Mouse (Mus musculus): ENCODE measurements at regions not wholly inside any gene's neighbourhood (a gene's known extent, or its start where the extent isn't known, plus 50 kb on each side); places are given as distances from the start of the nearest gene placed in this dataset.

DNA sequence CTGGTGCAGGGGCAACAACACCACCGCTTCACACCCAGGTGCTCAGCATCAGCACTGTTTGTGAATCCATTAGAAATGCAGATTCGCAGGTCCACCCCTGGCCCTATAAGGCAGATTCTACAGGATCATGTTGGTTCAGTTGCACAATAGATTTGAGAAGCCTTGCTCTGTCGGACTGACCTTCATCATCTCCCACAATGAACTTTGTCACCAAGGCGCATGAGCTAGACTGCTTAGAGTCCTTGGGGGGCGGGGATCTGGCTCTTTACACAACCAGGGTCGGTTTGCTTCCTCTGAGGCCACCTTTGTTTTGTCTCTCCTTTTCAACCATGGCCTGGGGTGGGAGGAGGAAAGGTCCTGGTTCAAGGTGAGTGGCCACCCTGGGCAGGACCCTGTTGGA, 209.7 kb downstream of the Igsf11 start:
- no peak for DNase-seq

DNA sequence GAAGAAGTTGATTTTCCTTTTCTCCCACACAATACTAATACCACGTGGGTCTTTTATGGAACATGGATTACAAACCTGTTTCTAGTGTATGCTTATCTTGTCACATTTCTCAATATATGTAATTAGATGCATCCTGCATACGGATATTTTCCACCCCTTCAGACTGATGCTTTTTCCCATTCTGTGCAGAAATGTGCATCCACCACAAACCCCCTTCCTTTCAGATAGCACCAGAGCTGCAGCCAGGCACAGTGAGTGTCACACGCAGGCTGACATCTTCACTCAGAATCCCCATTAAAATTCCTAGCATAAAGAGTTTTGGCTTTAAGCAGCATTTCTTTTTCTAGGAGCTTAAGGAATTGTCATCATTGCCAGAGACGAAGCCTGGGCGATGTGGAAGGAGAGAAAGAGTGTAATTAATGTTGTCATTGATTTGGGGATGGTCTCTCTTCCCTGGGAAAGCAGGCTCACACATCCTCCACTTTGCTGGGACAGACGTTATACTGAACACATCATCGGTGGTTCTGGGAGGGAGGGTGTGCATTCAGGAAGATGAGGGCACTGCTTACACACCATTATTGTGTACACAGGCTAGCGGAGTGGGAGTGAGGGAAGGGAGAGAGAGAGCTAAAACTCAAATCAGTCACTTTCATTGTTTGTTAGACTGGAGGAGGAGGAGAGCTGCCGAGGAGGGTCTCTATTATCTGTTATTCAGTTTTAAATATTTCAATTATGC, 211.1 kb downstream of the Igsf11 start:
- DNase-seq, result no peak

DNA sequence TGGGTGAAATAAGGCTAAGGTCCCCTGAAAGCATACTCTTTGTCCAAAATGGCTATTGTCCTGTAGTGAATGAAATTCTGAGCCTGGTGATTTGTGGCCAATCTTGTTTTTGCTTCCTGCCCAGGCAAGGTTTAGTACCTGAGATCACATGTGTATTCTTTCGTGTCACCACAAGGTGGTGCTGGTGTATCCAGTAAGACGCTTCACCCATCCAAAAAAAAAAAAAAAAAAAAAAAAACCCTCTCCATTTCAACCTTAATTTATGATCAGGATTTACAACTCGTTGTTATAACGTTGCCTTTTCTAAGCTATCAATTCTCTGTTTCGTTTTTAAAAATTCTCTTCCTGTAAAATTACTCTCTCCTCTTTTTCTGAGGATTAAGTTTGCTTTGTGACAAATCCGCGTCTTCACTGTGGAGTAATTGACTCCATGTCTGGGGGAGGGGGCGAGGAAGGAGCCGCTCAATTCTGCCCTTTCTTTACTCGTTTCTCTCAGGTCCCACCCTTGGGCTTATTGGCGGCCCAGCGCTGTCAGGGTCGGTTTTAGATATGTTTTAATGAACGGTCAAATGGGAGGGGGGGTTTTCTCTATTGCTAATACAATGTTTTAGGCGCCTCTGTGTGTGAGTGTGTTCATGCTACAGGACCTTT, 217.0 kb downstream of the Igsf11 start:
- peak; percentile 42 for DNase-seq

DNA sequence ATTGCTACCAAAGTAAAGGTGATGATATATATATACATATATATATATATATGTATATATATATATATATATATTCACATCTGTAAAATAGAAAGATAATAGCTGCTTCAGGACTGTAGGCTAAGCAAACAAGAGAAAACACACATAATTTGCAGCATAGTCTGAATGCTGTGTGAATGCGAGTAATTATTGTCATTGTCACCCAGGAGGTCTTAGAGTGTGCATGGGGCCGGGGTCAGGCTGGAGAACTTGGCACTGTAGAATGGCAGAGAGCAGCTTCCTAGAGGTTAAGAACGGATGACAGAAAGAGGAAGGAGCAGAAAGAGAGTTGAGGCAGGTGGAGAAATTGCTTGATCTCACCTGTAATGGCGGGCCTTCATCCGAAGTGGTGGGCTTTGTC, 217.6 kb downstream of the Igsf11 start:
- no peak for DNase-seq

DNA sequence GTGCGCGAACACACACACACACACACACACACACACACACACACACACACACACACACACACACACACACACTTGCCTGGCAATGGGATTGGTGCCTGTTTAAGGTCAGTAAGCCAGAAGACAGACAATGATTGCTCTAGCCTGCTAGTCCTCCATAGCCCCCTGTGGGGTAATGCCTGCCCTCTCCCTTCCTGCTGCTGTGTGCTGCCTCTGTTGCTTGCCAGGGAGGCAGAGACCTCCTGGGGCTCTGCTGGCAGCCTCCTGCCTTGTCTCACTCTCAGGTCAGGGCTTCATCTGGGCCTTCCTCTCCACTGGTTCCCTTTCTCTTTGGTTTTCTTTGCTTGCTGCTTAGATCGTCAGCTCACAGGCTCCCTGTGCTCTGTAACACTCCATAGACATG, 225.6 kb downstream of the Igsf11 start:
- no peak for DNase-seq

DNA sequence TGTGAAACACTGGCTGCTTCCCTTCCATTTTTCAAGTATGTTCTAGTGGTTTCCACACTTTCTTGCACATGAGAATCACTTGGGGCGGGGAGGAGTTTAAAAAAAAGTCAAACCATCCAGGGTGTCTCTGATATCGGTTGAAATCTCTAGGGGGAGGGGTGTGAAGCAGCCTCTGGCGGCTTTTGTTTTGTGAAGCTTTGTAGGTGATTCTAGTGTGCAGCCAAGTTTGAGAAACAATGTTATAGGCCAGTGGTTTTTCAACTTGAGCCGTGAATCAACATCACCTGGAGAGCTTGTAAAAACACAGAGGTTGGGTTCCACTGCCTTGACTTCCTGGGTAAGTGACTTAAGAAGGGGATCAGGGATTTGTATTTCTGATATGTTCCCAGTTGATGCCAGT, 227.3 kb downstream of the Igsf11 start:
- DNase-seq, result no peak

DNA sequence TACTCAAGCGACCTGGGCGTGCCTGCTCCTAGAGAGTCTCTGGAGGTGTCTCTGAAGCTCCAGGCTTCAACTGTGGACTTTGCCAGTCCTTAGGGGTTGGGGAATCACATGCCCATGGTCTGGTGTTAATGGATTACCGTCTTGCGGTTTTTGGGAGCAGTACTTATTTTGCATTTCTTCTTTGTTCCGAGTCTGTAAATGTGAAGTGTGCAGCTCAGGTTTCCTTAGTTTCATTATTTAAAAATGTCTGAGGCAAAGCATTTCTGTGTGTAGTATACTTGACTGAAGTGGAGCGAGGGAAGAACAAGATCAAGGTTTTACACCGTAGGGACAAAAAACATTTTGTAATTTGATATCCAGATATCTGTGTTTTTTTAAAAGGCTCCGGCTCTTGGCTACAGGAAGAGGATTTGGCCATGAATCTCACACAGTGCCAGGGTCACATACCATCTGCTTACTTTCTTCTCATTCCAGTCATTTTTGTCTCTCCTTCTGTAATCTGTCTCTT, 231.0 kb downstream of the Igsf11 start:
- DNase-seq, result no peak

DNA sequence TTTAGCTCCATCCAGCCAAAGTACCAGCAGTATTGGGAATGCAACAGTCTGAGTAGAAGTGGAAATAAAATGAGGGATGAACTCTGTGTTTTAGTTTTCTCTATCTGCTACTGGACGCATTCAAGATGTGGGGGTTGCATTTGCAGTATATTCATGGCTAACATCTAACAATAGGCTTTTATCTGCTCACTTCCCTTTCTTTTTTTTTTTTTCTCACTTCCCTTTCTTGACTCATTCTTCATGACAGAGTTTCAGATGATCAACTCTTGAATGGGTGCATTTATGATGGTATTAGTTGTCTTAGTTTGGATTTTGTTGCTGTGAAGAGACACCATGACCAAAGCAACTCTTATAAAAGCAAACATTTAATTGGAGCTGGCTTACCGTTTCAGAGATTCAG, 240.0 kb downstream of the Igsf11 start:
- no peak for DNase-seq

DNA sequence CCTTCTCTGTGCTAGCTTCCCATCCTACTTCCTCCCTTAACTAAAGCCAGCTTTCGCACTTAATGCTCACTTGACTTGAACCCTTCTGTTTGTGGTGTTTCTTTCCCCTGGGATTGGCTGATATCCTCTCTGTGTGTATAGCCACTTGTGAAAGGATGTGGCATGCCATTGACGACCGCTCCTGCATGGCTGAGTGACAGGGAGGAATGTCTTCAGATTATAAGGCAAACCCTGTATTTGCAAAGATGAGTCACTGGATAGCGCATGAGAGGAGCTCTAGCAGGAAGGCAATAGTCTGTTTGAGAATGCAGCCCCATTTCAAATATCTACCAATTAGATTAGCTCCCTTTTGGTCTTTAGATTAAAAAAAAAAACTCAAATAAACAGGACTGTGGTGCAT, 243.3 kb downstream of the Igsf11 start:
- DNase-seq, result no peak

DNA sequence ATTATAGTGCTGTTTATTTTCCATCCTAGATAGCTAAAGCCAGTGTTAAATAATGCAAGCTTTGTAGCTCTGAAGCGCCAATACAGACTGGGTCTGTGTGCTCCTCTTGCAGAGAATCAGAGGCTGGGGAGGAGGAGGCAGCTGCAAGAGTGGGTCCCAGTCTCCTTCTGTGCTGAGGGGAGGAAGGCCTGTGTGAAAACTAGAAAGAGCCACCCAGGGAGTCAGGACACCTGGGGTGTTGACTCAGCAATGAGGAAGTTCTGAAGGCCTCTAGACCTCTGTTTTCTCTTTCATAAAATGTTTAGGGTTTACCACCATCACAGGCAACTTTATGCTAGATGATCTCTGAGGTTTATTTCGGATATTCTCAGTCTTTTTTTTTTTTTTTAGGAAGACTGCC, 254.7 kb downstream of the Igsf11 start:
- DNase-seq, result no peak

DNA sequence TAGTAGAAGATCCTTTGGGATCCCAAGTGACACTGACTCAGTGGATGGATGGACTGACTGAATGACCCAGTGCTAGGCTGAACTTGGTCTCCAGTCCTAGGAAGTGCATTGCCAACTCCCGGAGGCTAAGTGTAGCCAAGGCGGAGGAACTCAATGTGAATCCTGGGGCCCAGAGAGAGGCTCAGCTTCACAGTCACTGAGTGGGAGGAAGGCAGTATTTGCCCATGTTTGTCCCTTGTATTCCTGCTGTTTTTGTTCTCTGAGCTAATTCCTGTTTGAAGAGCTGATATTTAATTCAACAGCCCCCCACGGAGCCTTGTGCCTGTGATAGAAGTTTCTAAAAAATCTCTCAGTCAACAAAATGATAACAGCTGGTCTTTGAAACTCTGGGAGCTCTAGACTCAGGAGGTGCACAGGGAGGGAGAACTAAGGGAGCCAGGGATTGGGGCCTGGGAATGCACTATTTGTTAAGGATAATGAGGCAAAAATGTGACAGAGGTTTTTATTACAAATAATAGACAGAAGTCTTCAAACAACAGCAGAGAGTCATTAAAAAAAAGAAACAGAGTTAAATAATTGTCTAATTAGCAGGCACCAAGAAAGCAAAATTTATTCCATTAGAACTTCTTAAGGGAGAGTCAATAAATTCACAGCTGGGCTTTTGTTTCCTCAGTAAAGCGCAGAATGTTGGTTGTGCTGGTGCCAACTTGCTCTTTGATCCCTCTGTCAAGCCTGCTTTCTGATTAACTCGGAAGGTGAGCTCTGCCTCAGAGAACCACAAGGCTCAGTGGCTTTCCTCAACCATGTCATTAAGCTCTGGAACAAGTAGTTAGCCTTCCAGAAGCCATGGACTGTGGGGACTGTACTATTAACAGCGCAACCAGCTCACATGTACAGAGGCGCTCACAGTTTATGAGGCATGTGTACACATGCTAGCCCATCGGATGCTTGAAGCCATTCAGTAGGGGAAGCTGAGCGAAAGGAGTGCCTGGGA, 259.2 kb downstream of the Igsf11 start:
- DNase-seq, result no peak

DNA sequence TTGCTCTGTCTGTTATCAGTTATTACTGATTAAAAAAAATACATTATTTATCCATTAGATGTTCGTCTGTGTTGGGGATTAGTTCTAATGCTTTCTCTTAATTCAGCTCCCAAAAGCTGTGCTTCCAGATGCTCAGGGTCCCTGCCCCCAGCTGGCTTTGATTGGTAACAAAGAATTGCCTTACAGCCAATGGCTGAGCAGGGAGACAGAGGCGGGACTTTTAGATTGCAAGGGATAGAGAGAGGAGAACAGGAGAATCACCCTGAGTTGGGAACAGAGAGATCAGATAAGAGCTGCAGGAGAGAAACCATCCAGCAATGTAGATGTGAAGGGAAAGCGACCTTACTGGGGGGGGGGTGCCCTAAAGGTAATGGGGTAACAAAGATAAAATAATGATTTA, 266.4 kb downstream of the Igsf11 start:
- no peak for DNase-seq

DNA sequence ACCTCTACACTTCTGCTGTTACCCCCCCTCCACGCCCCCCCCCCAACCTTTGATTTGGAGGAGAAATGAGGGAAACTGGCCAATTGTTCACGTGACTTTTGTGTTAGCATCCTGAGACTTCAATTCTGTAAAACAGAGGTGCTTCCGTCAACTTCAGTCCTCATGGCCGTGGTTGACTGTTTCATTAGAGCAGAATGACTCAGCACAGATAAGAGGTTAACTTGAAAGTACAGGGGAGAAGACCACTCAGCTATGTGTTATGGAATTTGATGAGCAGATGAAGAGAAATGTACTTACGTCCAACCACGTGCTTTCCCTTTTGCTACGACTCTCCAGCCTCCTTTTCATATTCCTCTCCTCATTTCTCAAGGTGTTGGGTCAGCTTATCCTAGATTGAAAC, 267.3 kb downstream of the Igsf11 start:
- DNase-seq, result no peak

DNA sequence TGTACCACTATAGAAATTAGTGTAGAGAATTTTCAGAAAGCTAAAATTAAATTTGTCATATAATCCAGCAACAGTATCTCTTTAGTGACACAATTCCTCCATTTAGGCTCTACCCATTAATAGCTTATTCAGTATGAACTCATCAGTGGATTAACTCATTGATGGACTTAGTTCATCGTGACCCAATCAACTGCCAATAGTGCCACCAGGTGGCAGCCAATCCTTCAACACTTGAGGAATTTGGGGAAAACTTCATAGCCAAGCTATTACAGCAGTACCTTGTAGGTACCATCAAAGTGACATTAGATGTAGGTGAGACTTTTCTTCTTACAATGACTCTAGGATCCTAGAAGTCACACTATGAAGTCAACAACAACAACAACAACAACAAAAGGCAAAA, 270.2 kb downstream of the Igsf11 start:
- DNase-seq, result no peak

DNA sequence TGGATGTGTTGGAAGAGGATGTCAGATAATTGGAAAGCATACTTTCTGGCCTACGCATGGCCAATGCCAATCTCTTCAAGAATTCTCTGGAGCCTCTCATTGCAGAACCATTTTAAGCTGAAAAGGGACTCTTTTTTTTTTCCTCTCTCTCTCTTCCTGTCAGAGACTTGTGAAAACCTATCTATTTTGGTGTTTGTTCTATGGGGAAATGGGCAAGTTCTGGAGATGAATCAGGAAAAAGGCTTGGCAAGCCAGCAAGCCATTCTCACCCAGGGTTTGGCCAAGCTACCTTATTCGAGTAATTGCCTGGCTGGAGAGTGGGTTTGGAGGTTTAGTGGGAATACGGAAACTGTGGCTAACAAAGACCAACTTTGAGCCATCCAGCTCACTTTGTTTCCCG, 299.4 kb downstream of the Igsf11 start:
- DNase-seq, result no peak

DNA sequence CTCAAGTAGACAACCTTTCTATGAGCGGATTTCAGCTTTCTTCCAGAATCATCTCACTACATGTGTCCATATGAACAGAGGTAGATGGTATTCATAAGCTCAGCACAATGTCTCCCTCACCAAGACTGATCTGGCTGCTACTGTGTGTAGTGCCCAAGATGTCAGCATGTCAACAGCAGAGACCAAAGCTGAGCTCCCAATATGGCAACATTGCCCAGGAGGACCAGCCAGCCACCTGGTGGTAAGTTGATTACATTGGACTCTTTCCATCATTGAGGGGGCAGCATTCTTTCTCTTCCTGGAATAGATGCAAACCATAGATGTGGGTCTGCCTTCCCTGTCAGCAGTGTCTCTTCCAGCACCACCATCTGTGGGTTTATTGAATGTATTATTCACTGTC, 303.0 kb downstream of the Igsf11 start:
- no peak for DNase-seq

DNA sequence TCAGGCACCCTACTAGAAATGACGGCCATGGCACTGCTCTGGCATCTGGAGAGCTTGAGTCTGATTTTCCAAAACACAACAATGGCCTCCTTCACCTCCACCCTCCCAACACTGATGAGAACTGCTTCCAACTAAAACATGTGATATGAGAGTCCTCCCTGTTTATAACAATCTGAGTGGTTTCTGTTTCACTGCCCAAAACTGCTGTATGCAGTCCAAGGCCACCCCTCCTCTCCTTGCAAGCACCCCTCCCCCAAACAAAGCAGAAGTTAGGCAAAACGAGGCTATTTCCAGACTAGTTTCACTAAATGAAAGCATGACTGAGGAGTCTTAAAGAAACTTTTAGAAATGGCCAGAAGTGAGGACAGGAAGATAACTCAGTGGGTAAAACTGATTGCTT, 304.4 kb downstream of the Igsf11 start:
- no peak for DNase-seq

DNA sequence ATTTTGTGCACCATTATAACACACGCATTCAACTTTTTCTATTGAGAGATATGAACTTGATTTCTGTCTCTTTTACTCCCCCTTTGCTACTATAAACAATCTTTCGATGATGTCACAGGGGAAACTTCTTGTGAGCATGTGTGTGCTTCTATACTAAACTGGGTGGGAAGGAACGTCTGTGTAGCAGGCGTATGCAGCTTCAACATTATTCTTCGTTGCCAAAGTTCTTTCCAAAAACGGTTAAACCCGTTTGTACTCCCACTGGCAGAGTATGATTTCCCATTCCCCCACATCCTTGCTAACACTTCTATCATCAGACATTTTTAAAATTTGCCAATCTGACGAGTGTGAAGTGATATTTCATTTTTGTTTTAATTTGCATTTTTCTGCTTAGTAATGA, 331.1 kb downstream of the Igsf11 start:
- no peak for DNase-seq

DNA sequence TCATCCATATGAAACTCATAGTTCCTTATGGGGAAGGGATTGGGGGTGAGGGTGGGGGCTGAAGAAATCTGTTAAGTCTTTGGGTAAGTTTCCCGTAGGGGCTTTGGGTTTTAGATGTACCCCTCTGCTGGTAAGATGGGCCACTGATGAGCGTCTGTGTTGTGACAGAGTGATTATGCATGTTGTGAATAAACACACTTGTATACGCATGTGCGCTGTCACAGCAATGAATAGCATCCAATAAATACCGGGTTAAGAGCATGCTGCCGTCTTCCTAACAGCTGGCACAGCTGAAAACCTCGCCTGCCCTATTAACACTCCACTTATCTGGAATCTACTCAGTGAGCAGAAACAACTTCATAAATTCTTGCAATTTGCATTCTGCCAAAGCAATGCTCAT, 337.0 kb downstream of the Igsf11 start:
- DNase-seq, result no peak

DNA sequence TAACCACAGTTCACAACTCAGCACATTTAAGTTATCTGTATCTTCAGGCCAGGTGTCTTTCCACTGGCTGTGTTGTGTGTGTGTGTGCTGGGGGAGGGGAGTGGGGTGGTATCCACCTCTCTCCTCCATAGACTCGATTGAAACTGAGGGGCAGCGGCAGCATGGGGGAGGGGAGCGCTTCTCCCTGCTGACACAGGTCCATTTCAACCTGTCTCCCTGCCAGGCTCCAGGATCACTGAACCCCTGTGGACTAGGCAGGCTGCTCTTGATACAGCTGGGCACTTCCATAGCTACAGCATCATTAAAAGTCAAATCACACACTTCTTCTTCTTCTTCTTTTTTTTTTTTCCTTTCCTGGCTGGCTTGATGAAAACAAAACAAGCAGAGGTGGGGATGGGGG, 338.0 kb downstream of the Igsf11 start:
- DNase-seq, result no peak

DNA sequence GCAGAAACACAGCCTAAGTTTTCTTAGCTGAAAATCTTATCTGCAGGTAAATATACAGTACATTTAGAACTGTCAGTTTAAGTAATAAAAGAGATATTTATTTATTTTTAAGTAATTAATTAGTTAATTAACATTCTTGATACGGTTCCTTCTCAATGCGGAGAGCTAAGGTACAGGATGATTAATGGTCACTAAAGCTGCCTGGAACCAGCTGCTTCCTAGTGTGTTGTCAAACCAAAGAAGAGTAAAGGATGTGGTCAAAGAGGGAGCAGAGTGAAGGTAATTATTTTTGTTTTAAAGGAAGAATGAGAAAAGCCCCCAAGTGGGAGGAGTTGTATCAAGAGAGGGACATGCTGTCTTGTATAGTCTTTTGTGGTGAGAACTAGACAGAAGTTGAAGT, 341.8 kb downstream of the Igsf11 start:
- no peak for DNase-seq

DNA sequence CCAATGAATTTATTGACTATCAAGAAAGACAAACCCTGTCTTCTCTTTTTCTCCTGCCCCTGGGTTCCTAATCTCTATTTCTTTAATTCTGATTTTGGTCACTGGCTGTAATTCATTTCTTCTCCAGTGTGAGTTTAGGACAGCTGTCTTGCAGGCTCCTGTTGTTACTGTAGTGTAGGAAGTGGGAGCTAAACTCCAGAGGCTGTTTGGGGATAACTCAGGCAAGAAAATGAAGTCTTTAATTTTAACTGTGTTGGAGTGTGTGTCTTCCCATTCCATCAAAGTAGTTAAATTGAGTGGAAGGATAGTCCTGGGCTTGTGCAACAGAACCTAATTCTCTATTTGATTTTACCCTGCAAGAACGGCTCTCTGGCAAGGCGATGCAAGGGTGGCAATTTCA, 381.0 kb downstream of the Igsf11 start:
- no peak for DNase-seq

DNA sequence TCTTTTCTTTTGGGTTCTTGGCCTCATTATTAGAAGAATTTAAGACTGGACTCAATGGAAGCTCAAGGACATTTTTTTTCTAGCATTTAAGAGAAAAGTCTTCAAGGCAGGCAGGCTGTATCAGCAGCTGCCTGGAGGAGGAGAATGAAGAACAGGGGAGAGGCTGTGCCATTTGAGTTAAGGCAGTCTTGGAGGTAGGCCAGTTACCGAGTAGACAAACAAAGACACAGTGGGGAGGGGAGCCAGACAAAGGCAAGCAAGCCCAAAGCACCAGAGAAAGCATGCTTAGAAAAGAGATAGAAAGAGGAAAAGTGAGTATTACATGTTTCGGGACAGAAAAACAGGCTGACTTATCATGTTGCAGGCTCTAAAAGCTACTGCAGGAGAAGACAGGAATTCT, 392.0 kb downstream of the Igsf11 start:
- DNase-seq, result no peak

All from thymus, postnatal 4 days (tissue).